Mouse (Mus musculus) neural tube, embryonic 11.5 days (tissue): ENCODE results near the gene Nup93. TPM values are rescaled to one million over a fixed set of nuclear protein-coding genes. Genes with fewer than 3 reads are reported as not detected.
A peak's percentile ranks its signal among the peaks of the same experiment; 100 is the strongest.
"Not testable (repeated sequence)": the region's sequence is repeated elsewhere in the genome, so short reads cannot be mapped to it uniquely, and the experiment has no call there.

Source experiments
- ATAC-seq: fragments of 200-750 bp; cut with Nextera tagmentation; 2 replicates; pipeline ENCODE4 v1.8.0; 2017; ENCODE audit warnings: moderate number of reproducible peaks, mild to moderate bottlenecking, moderate TSS enrichment, moderate library complexity; ENCODE audit not compliant: insufficient read depth, low FRiP score, low TSS enrichment
- DNase-seq: peaks from one replicate; pipeline ENCODE4 v3.0.0-alpha.2; 2015; ENCODE audit warnings: low spot score
- H3K27ac ChIP-seq: fragments of 300-500 bp; sonication (generic); 2 replicates; pipeline ENCODE4 v1.5.1; 2014; ENCODE audit warnings: low read depth, mild to moderate bottlenecking, low read length
- H3K27me3 ChIP-seq: fragments of 300-500 bp; sonication (generic); 2 replicates; pipeline ENCODE4 v1.6.1; 2014; ENCODE audit warnings: mild to moderate bottlenecking, low read length, mixed read lengths; ENCODE audit not compliant: control insufficient read depth, insufficient read depth
- H3K36me3 ChIP-seq: fragments of 300-500 bp; sonication (generic); 2 replicates; pipeline ENCODE4 v1.6.1; 2014; ENCODE audit warnings: mild to moderate bottlenecking, low read length, moderate library complexity, mixed read lengths; ENCODE audit not compliant: control insufficient read depth, insufficient read depth
- H3K4me1 ChIP-seq: fragments of 300-500 bp; sonication (generic); 2 replicates; pipeline ENCODE4 v1.6.1; 2014; ENCODE audit warnings: low read length, mixed read lengths; ENCODE audit not compliant: control insufficient read depth, insufficient read depth
- H3K4me2 ChIP-seq: fragments of 300-500 bp; sonication (generic); 2 replicates; pipeline ENCODE4 v1.6.1; 2014; ENCODE audit warnings: low read depth, mild to moderate bottlenecking, moderate library complexity
- H3K4me3 ChIP-seq: fragments of 300-500 bp; sonication (generic); 2 replicates; pipeline ENCODE4 v1.5.1; 2014; ENCODE audit warnings: low read depth, low read length
- H3K9ac ChIP-seq: fragments of 300-500 bp; sonication (generic); 2 replicates; pipeline ENCODE4 v1.6.1; 2014; ENCODE audit warnings: mild to moderate bottlenecking, low read length
- H3K9me3 ChIP-seq: fragments of 300-500 bp; sonication (generic); 2 replicates; pipeline ENCODE4 v1.6.1; 2016; ENCODE audit warnings: low read length; ENCODE audit not compliant: control insufficient read depth
- WGBS: fragments of 180-500 bp; shearing (Covaris S2); extraction: QIAGEN DNeasy Blood & Tissue Kit; methylation state at CpG from one replicate; pipeline ENCODE4 v1.1.7; 2014; 5-methylcytosine and 5-hydroxymethylcytosine counted together
- polyA plus RNA-seq: library from polyadenylated mRNA; unstranded; fragments of >200 nt; fragmentation: Nextera tagmentation; extraction: Ambion mirVana; gene quantifications from 2 replicates; pipeline ENCODE4 v1.2.1, GENCODE M21; 2014

Nup93 gene
- polyA plus RNA-seq: 118 and 121 TPM in 2 replicates

GRCm38 (mm10) chr8:94214252-94215173 lies at the start of gene Nup93:
Gene Nup93, plus strand, starts transcription at chr8:94214564.
- ATAC-seq (peak; percentile 97), DNase-seq (peak; percentile 99)
- Histone ChIP-seq H3K27ac (no peak within 1 kb of the TSS), H3K4me3 (peak within 1 kb of the TSS; percentile 74), H3K9me3 (no peaks in the 10 kb centered on the region), H3K36me3 (no peaks in the 10 kb centered on the region), H3K27me3 (no peaks in the 10 kb centered on the region), H3K4me2 (peak within 1 kb of the TSS; percentile 82), H3K9ac (peak within 1 kb of the TSS; percentile 70), H3K4me1 (peaks cover 5% of the 10 kb centered on the region)
- under 1% methylated on average over 67 of the region's 68 CpGs for WGBS

- not testable (repeated sequence) for H3K4me3 ChIP-seq, DNase-seq
- WGBS: 71% methylated on average over 8 of the region's 8 CpGs
Measured at GRCm38 (mm10) chr8:94165772-94166171, 48.6 kb upstream of the Nup93 start.

GRCm38 (mm10) chr8:94167244-94167643 lies 47.1 kb upstream of the Nup93 start:
- no peak overlapping the region for H3K9ac ChIP-seq
- peak; percentile 88 for DNase-seq
- H3K27ac ChIP-seq: no peak overlapping the region
- peaks cover 6% of the 10 kb centered on the region for H3K4me1 ChIP-seq
- no peak overlapping the region for H3K4me3 ChIP-seq
- H3K4me2 ChIP-seq: no peak overlapping the region
- peak; percentile 58; the same call in 1 of the 2 replicates for ATAC-seq
- no peaks in the 10 kb centered on the region for H3K9me3 ChIP-seq
- WGBS: 3% methylated on average over 6 of the region's 6 CpGs
- H3K27me3 ChIP-seq: peaks cover 17% of the 10 kb centered on the region
- H3K36me3 ChIP-seq: no peaks in the 10 kb centered on the region

More at GRCm38 (mm10) chr8:94165772-94166171, 48.6 kb upstream of the Nup93 start:
- not testable (repeated sequence) for H3K4me2 ChIP-seq, H3K9ac ChIP-seq, H3K36me3 ChIP-seq, H3K9me3 ChIP-seq, H3K27me3 ChIP-seq, H3K4me1 ChIP-seq, ATAC-seq, H3K27ac ChIP-seq

GRCm38 (mm10) chr8:94169547-94169946 lies 44.8 kb upstream of the Nup93 start:
- DNase-seq (no peak), ATAC-seq (no peak)
- H3K9ac ChIP-seq: no peak overlapping the region
- no peak overlapping the region for H3K27ac ChIP-seq
- H3K27me3 ChIP-seq: peaks cover 40% of the 10 kb centered on the region
- peaks cover 13% of the 10 kb centered on the region for H3K4me1 ChIP-seq
- H3K36me3 ChIP-seq: no peaks in the 10 kb centered on the region
- H3K4me2 ChIP-seq: no peak overlapping the region
- H3K9me3 ChIP-seq: no peaks in the 10 kb centered on the region
- 84% methylated on average over 5 of the region's 5 CpGs for WGBS
- H3K4me3 ChIP-seq: no peak overlapping the region

- DNase-seq (no peak), ATAC-seq (no peak)
- no peak overlapping the region for H3K27ac ChIP-seq
- H3K27me3 ChIP-seq: peaks cover 50% of the 10 kb centered on the region
- peak overlapping the region; percentile 77 for H3K4me2 ChIP-seq
- H3K4me1 ChIP-seq: peaks cover 13% of the 10 kb centered on the region
- H3K36me3 ChIP-seq: no peaks in the 10 kb centered on the region
- no peak overlapping the region for H3K9ac ChIP-seq
- no peaks in the 10 kb centered on the region for H3K9me3 ChIP-seq
- WGBS: 43% methylated on average over 10 of the region's 10 CpGs
- H3K4me3 ChIP-seq: no peak overlapping the region
Measured at GRCm38 (mm10) chr8:94171321-94171755, 43.0 kb upstream of the Nup93 start.

- WGBS: under 1% methylated on average over 56 of the region's 56 CpGs
- H3K27ac ChIP-seq: no peak within 1 kb of the TSS
- ATAC-seq: peak; percentile 27; the same call in 1 of the 2 replicates
Measured at GRCm38 (mm10) chr8:94172075-94172808, 42.1 kb upstream of the Nup93 start, which contains the start of gene Mt2. Gene Mt2, plus strand, starts transcription at chr8:94172664.

GRCm38 (mm10) chr8:94172809-94173732 lies 41.3 kb upstream of the Nup93 start:
- H3K27me3 ChIP-seq: peaks cover 57% of the 10 kb centered on the region
- peak overlapping the region; percentile 37 for H3K4me3 ChIP-seq
- DNase-seq (peak; percentile 53), ATAC-seq (no peak)
- H3K27ac ChIP-seq: no peak overlapping the region
- WGBS: under 1% methylated on average over 39 of the region's 39 CpGs
- no peak overlapping the region for H3K9ac ChIP-seq
- H3K36me3 ChIP-seq: no peaks in the 10 kb centered on the region
- no peaks in the 10 kb centered on the region for H3K9me3 ChIP-seq
- H3K4me2 ChIP-seq: peak overlapping the region; percentile 77
- H3K4me1 ChIP-seq: peaks cover 13% of the 10 kb centered on the region

More at GRCm38 (mm10) chr8:94172075-94172808, 42.1 kb upstream of the Nup93 start, which contains the start of gene Mt2:
- H3K9ac ChIP-seq: peak within 1 kb of the TSS; percentile 29
- H3K27me3 ChIP-seq: peaks cover 52% of the 10 kb centered on the region
- H3K4me3 ChIP-seq: peak within 1 kb of the TSS; percentile 37
- no peaks in the 10 kb centered on the region for H3K9me3 ChIP-seq
- H3K4me2 ChIP-seq: peak within 1 kb of the TSS; percentile 77
- H3K4me1 ChIP-seq: peaks cover 13% of the 10 kb centered on the region
- DNase-seq: peak; percentile 63
- H3K36me3 ChIP-seq: no peaks in the 10 kb centered on the region
